Mouse (Mus musculus): ENCODE measurements around the gene Adam8.

The Adam8 gene

DNA sequence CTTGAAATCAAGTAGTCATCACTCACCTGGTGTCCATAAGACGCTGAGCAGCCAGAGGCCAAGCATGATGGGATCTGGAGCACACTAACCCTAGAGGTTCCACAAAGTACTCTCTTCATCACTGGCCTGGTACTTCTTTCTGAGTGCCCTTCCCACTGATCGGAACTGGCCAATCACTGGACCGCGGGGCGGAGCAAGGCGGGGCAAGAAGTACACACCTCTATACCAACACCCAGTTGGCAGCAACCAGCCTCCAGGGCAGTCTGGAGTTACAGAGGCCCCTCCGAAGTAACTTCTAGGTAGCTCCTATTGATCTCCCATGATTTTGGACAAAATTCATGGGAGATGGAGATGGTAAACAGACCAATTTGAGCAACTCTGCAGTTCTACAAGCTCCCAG, at the start of gene Adam8:
Adam8 (minus strand) TSS at position 157 of the 400 bp plus-strand sequence.
- DNase-seq (ENCODE audit: low read depth, low spot score) = no peak

DNA sequence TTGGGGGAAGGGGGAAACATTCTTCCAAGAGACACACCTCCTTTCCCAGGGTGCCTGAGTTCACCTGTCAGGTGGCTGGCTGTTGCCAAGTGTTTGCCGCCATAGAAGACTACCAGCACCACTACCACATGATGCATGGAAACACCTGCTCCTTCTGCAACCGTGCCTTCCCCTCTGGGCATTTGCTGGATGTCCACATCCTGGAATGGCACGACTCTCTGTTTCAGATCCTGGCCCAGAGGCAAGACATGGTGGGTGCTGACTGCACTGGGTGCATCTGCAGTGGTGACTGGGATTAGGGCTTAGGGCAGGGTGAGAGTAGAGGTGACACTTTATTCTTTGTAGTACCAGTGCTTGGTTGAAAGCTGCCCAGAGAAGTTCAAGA, 44.8 kb upstream of the Adam8 start:
- DNase-seq (ENCODE audit: low read depth, low spot score) = no peak

DNA sequence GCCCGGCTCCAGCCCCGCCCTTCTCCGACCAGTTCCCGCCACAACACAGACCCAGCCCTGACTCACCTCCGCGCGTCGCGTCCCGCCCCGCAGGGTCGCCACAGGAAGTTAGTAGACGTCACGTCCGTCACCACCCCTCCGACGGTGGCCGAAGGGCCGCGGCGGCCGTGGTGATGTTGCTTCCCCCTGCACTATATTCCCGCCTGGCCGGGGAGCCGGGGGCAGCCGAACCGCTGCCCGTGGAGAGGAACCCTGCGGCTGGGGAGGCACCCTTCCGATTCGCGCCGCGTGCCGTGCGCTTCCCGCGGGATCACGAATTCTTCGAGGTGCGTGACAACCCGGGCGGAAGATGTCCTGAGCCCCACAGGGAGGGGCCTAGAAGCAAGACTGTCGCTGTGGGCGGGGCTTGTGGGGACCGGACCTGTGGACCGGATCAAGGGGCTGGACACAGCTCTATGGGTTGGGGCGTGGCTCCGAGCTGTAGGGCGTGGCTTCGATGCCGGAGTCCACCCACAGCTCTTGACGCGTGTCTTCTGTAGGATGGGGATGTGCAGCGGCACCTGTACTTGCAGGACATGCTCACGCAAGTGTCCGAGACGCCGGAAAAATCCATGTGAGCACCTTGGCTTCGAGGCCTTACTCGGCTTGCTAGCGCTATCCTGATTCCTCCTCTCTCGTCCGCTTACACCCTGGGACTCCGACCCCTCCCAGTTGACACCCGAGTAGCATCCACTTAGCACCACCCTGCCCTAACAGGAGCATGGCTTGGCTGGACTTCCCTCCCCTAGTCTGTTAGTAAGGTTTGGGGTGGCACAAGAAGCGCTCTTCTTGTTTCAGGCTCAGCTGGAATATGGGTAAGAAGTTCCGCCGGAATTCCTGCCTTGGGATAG, 44.2 kb upstream of the Adam8 start, which contains the start of the genes Zfp511 and Tubgcp2:
Zfp511 (plus strand) TSS at position 111 of the 890 bp plus-strand sequence.
Tubgcp2 (minus strand) TSS at position 389 of the 890 bp plus-strand sequence.
- DNase-seq (ENCODE audit: low read depth, low spot score) = peak; percentile 91

DNA sequence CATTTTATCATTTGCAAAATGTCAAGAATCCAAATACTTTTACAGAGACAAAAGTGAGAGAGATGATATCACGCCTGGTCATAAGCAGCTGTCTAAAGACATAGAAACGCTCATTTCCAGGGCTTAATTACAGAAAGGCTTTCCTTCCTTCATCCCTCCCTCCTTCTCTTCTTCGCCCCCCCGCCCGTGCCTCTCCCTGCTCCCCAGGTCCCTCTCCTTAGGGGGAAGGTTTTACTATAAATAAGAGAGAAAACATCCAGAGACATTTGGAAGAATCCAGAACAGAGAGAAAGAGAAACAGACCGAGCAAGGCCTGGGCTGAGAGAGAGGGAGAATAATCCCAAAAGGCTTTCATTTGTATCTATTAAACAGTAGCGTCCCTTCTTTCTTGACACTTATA, 43.1 kb upstream of the Adam8 start:
- no peak for DNase-seq (ENCODE audit: low read depth, low spot score)

DNA sequence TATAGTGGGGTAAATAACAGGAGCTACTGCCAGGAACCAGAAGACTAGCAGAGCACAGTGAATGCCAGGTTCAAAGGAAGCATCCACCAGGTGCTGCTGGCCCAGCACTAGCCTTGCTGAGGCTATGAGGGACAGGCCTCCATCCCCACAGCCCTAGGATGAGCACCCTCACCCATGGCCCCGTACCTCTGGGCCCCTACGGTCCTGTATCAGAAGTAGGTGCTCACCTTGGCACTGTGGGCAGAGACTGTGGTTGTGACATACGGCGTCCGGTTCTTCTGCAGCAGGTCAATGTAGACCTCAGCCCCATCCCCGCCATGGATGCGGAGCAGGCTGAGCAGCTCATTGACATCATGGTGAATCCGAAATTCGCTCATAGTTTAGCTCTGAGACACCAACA, 41.0 kb upstream of the Adam8 start:
- no peak for DNase-seq (ENCODE audit: low read depth, low spot score)

DNA sequence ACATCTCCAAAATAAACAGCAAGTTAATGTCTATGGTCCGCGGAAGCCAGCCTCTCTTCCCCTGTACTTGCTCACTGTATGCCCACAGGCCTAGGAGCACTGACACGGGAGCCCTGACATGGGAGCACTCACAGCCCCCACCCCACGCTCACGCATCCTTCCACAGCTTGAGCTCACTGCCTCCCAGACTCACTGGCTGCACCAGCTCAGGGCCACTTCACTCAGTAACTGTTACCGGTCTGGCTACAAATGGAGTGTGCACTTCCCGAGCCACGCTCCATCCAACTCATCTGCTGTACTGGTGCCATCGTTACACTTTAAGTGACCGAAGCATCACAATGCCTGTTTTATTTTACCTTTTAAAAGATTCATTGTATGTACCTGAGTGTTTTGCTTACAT, 40.0 kb upstream of the Adam8 start:
- DNase-seq (ENCODE audit: low read depth, low spot score) = no peak

DNA sequence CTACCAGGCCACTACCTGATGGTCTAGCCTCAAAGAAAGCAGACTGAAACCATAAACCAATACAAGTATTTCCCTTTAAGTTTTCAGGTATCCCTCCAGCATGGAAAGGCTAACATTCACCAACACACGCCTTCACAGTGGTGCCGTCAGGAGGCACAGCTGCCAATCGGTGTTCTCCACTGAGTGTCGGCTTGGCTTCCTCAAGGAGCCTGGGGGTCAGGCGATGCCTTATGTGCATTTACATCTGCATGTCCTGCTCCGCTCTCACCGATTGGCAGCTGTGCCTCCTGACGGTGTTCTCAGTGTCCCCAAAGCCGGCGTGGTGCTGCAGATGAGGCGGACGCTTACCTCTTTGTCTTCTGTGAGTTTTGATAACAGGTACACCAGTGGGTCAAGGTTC, 39.4 kb upstream of the Adam8 start:
- DNase-seq (ENCODE audit: low read depth, low spot score) = no peak

DNA sequence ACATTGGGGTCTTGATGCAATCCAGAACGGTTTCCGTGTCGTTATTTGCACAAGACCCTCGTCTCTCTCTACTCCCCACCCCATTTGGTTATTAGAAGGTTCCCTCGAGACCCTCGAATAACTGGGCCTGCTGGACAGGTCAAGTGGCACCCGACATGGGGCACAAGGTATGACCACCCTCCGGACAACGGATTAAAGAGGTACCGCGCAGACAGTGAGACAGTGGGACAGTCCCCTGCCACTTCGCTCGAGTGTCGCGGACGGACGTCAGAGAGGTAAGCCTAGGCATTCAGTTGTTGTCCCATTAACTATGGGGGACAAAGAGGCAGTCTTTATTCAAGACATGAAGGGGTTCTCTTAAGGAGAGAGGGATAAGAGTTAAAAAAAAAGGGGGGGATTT, 19.0 kb upstream of the Adam8 start:
- DNase-seq (ENCODE audit: low read depth, low spot score) = no peak

DNA sequence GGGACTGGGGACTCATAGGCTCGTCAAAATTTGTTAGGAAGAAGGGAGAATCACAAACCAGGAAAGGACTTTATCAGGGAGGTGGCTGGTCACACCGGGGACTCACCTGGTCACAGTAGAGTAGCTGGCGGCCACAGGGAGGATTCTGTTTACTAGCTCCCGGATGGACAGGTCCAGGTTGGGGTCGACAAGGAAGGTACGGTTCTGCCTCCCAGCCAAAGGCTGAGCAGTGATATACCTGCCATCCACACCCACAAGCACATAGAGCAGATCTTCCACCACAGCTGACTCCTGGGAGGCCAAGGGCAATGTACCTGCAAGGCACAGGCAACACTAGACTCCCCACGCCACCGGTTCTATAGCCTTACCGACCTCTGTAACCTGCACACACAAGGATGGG, 15.4 kb upstream of the Adam8 start:
- DNase-seq (ENCODE audit: low read depth, low spot score) = no peak

DNA sequence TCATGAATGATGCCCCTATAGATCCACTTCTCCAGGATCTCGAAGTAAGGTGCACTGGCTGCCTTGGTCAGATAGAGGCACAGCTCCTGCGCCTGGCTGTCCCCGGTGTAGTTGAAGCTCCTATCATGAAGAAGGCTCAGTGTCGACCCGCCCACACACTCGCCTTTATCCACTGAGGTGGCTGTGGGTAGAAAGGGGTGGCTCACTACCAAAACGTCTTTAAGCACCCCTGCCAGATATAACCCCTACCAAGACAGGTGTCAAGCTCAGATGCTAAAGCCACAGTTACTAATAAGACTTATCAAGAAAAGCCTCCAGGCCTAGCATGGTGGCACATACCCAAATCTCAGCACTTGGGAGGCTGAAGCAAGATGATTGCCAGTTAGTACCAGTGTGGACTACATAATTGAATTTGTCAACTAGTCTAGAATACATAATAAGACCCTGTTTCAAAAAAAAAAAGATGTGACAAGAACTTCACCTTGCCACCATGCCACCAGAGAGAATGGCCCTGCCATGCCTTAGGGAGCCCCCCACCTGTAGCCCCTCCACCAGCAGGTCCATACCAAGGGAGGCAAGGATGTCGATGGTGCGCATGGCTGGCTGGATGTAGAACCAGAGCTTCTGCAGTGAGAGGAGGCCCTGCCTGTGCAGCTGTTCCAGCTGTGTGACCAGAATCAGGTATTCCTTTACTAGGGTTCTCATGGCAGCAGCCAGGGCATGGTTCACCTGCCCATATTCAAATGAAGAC, 14.7 kb upstream of the Adam8 start:
- no peak for DNase-seq (ENCODE audit: low read depth, low spot score)

DNA sequence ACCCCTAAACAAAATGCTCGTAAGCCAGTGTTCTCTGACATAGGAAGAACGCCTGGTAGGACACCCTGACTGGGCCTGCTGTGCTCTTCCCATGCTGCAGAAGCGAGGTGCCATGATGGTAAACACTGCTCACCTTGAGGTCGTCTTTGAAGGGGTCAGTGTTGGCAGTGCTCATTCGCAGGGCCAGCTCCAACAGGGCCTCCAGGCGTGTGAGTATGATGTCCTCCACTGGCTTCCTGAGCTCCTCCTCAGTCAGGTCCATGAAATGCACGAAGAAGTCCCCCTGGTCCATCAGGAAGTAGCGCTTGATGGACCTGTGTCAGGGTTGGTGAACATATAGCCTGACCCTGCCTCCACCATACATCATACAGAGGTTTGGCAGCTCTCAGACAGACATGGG, 12.3 kb upstream of the Adam8 start:
- DNase-seq (ENCODE audit: low read depth, low spot score) = no peak

DNA sequence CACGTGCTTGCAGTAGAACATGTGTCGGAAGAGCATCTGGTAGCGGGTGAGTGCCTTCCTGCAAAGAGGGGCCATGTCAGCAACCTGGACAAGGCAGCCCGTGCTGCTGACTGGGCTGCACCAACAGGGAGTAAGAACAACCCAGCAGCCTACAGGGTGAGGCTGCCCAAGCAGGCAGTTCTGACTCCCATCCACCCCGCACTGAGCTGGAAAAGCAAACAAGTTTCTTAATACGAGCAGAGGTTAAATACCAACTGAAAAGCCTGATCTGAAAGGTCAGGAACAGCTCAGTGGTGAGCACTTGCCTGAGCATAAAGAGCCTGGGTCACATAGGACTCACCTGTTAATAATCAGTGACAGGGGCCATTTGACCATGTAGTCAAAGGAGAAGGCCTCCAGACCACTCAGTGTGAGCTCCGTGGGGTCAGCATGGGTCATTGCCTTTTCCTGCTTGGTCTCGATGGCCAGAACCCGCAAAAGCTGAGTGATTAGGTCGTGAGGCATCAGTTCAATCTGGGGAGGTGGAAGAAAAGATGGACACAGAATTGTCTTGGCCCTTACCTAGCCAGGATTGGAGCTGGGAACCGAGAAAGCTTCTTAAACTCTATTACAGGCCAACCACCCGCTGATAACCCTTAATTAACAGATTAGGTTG, 8.9 kb upstream of the Adam8 start:
- DNase-seq (ENCODE audit: low read depth, low spot score) = no peak

DNA sequence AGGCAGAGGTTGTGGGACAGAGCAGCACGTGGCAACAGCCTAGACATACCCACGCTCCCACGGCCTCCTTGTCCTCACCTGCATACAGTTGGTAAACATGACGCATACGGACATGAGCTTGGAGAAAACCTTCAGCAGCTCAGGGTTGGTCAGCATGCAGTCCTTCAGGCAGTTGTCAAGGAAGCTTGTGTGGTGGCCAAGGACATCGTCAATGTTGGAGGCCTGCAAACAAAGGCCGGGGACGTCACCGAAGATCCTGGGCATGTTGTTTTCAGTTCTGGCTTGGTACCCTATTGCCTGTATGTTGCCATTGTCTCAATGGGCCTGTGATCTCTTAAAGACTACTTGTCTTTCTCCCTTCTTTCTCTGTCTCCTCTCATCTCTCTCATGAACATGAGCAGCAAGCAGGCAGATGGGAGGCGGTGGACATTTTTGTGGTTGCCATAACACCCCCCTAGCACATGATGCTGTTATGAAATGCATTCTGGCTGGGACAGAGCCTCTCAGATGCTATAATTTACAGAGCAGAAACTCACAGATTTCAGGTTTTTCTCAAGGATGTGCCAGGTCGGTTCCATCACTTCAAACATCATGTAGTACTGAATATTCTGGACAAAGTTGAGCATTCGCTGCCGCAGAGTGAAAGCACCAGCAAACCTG, 6.5 kb upstream of the Adam8 start:
- DNase-seq (ENCODE audit: low read depth, low spot score) = no peak

DNA sequence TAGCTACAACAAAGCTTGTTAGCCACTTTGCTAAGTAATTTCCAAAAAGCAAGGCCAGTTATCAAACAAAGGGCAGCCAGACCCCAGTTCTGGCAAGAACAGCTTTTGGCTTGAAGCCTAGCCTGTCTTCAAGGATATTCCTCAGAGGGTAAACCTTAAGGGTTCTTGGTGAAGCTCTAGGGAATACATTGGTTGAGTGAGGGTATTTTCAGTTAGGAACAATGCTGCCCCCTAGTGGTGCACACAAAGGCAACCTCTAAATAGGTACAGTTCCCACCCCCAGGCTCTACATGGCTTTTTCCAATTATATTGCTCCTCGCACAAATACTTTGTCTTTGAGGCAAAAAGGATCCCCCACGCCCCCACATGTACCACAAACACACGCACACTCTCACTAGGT, 2.3 kb upstream of the Adam8 start:
- DNase-seq (ENCODE audit: low read depth, low spot score) = peak; percentile 43

DNA sequence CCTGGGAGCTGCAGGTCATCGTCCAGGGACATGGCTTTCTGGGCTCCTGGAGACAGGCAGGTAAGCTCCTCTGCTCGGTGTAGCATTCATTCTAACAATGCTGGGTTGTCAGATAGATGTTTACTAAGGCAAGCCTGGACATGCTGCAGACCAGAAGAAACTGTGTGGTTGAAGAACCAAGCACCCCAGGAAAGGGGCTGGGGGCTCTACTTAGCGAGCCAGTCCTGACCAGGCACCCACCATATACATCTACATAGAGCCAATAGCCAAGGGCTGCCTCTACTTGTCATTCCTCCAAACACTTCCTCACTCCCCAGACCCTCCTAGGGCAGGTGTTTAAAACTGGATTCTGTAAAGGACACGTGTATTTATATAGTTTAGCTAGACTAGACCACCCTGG, 1.8 kb upstream of the Adam8 start:
- no peak for DNase-seq (ENCODE audit: low read depth, low spot score)

DNA sequence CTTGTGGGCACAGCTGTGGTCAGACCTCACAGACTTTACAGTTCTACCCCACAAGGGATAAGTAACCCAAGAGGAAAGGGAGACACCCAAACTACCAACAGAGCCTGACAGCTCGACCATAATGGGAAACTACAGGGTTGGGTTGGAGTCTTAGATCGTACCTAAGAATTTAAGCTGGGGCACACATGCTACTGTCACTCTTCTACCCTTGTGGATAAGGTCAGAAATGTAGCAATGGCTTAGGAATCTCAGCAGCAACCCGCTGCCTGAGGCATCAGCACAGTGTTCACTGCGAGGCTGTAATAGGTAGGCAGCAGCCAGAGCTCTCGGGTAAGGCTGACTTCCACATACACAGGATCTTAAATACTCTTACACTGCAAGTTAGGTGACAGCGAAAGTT, 1.2 kb upstream of the Adam8 start:
- DNase-seq (ENCODE audit: low read depth, low spot score) = no peak

DNA sequence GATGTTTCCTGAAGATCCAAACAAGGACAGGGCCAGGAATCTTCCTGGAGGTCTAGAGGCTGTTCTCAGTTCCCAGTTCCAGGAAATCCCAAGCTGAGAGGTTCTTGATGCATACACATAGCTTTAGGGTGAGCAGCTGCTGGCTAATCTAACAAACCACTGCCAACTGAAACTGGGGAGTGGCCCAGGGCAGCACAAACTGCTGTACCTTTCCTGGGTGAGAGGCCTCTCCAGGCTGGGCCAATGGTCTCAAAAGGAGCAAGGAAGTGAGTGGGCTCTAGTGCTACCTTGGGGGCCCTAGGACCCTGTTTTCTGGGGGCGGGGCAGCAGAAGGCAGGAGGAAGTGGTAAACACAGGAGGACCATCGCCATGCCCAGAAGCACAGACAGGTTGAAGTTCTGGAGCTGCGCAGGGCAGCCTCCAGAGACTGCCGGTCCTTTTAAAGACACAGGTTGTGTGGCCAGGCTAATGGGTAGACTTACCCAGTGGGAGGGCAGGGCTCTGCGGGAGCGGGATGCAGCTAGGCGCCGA, 1.4 kb downstream of the Adam8 start:
- no peak for DNase-seq (ENCODE audit: low read depth, low spot score)

DNA sequence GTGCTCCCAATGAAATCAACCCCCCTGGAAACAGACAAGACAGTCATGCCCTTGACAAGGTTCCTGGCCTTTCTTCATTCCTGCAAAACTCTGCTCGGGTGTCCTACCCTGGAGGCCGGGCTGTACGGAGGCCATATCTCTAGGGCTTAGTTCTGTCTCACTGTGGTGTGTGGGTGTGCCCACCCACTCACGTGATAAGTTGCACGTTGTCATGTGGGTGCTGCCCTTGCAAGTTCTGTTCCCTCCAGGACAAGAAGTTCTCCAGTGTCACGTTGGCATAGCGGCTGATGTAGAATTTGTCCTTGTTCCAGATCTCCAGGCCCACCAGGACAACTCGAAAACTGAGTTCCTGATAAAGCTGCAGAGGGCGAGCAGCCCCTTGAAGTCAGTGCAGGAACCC, 4.1 kb downstream of the Adam8 start:
- DNase-seq (ENCODE audit: low read depth, low spot score) = no peak

DNA sequence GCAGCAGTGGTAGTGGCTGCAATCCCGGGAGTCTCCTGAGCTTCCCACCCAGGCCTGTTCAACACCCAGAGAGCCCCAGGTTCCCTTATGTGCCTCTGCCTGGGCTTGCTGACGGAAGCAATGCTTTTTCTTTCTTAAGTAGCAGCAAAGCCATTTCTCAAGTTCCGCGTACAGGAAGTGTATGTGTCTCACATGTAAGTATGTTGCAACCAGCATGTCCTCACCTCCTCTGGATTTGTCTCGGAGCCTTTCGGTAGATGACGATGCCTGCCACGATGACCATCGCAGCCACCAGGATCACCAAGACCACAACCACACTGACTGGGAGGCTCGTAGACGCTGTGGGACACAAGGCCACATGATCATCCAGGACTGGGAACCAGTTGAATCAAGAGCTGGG, 7.9 kb downstream of the Adam8 start:
- no peak for DNase-seq (ENCODE audit: low read depth, low spot score)

DNA sequence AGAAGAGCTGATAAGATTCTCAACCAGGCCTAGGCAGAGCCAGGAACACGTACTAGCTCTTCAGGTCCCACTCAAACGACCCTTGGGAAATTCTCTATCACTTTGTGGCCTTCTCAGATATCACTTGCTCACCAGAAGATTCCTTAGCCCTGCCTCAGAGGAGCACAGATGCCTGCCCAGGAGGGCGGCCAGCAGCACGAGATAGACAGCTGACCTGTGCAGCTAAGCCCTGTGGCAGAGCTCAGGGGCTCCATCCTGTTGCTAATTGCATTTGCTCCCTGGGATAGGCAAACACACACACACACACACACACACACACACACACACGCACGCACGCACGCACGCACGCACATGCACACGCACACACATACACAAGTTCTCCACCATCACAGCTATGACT, 10.3 kb downstream of the Adam8 start:
- DNase-seq (ENCODE audit: low read depth, low spot score) = no peak

DNA sequence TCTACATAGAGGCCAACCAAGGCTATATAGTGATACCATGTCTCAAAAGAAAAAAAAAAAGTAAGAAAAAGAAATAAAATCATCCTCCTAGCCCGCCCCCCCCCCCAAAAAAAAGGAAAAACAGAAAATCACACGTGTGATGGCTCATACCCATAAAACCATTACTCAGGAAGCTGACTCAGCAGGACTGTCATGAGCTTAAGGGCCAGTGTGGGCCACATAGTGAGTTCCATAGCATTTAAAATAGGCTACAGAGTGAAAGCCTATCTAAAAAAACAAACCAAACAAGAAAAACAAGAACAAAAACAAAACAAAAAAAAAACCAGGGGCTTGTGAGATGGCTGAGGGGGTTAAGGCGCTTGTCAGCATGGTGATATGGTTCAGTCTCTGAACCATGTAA, 11.6 kb downstream of the Adam8 start:
- no peak for DNase-seq (ENCODE audit: low read depth, low spot score)
